Mouse (Mus musculus) layer of hippocampus, adult 8-10 months (tissue): Measurements from ENCODE around the gene Gm10961. TPM values are rescaled to one million over a fixed set of nuclear protein-coding genes. Genes with fewer than 3 reads are reported as not detected.
"Not testable (repeated sequence)": the region's sequence is repeated elsewhere in the genome, so short reads cannot be mapped to it uniquely, and the experiment has no call there.

Source experiments
- DNase-seq, 2 experiments: peaks; one replicate each; pipeline ENCODE4 v3.0.0; 2022; ENCODE audit warnings: low spot score in 2 of 2
- total RNA-seq, 4 experiments: library from RNA; stranded (reverse); gene quantifications; 2 replicates each; pipeline ENCODE4 v1.2.4; 2022

Gm10961 gene
- total RNA-seq, 4 experiments from 2014 or later, result not detected

DNA sequence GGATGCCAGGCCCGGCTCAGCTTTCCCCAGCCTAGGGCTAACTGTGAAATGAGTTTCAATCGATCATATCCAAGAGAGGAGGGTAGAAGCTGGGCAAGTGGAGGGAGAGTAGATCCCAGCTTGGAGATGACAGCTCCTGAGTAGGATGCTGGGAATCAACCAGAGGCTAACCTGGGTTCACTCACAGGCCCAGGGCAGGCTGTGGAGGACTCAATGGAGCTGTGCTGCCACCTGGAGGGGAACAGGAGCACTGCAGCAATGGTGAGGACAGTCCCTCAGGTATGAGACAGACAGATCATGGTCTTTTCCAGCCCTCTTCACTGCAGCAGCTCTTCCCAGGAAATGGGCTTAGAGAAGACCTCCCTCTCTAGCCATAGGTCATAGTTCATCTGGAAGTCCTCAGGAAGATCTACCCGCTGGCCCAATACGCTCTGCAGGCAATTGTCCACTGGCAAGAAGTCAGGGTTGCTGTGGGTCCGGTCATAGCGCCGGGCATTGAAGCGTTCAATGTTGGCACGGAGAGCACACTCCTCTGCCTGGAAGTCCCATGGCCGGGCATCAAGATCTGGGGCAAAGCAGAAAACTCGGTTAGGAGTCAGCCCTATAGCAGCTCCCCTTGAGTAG is 18.1 kb upstream of the Gm10961 start:
- peak; percentile 49 to 67 for DNase-seq

GRCm38 (mm10) chr3:107617800-107618199 is 13.3 kb upstream of the Gm10961 start:
- DNase-seq, result no peak

DNA sequence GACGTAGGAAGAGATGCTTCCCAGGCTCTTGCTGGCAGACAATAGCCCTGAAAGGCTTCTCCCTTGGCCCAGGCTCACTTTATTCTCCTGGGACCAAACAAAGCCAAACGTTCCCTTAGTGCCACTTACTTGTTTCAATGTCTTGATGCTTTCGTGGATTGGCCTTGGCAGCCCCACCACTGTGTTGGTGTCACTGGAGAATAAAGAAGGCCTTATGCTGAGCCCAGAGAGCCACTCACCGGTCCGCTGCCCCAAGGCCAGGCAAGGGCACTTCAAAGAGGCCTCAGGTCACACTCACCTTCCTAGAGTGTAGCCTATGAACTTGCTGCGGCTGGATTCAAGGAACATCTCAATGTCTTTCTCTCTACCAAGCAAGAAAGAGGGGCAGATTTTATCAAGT is 11.2 kb upstream of the Gm10961 start:
- DNase-seq, result no peak

DNA sequence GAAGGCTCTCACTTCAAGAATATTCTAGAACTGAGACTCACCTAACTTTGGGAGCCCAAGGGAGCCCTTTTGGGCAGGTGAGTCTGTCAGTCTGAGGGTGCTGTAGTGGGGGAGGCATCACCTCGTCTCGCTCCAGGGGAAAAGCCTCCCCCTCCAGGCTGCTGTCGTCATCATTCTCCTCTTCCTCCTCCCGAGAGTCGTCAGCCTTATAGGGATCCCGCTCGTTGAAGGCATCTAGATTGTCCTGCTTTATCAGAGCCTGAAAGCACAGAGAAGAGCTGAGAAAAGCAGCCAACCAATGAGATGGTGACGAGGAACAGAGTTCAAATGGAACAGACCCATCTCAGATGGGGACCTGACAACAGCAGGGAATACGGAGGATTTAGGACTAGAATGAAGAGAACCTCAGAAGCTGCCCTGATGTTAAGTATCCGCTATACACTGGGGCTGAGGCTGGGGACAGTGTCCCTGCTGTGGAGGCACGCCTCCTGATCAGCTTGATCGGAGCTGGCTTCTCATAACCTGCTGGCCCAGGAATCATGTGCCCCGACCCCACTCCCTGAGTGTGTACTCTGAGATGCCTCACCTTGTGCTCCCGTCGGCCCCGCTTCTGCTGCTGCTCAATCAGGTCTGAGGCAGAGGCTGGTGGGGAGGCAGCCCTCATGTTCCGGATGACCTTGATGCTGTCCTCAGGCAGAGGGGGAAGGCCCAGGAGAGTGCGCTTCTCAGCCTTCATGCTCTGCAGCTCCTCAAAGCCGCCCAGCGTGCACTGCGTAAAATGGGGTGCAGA is 9.6 kb upstream of the Gm10961 start:
- DNase-seq, result no peak

GRCm38 (mm10) chr3:107622537-107622936 is 8.6 kb upstream of the Gm10961 start:
- no peak for DNase-seq

- no peak for DNase-seq
These were observed 6.7 kb upstream of the Gm10961 start for GRCm38 (mm10) chr3:107624424-107624823.

DNA sequence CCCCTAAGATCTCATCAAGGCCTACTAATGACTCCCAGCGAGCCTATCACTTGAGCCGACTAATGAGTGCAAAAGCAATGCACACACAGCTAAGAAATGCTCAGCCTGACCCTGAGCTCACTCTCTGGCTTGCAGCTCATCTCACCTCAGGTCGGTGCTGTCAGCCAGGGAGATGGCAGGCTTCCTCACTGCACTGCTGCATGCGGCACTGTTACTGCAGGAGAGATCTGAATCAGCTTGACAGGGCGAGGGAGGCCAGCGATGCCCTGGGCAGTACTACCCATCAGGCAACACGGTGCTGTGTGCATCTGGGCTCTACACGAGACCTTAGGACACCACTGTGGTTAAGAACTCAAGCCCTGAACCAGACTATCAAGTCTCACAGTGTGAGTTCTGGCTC is 5.6 kb upstream of the Gm10961 start:
- no peak for DNase-seq

- DNase-seq, result no peak
These were observed 4.4 kb upstream of the Gm10961 start for GRCm38 (mm10) chr3:107626751-107627150.

DNA sequence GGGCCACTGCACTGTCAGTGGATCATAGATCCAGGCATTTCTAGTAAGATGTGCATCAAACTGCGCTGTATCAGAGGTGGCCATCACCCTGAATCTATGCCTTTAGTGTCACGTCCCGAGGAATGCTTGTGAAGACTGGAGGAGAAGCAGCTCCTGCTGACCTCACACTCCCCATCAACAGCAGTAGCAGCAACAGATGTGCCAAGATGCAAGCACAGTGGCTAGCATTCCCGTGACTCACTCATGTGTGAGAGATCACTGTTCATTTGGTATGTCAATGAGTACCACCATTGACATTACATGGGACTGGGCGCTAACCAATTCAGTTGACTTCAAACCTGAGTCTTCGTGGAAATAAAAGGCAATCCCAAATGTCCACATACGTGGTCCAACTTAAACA is 3.5 kb upstream of the Gm10961 start:
- DNase-seq, result no peak

- peak; percentile 46 to 62 for DNase-seq
These were observed 2.6 kb upstream of the Gm10961 start for GRCm38 (mm10) chr3:107628551-107628950.

DNA sequence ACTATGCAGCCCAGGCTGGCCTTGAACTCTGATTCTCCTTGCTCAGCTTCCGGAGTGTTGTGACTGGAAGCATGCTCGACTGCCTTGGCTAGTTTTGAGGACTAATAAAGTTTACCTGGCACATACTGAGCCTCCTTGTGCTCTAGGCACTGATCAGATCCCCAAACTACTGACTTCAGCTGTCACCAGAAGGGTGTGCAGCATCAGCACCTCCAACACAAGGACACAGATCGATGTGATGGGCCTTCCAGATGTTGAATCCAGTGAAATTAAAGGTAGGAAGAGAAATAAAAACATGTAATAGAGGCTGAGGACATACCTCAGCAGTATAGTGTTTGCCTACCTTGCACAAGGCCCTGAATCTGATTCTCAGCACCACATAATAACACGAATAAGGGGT is 1.7 kb upstream of the Gm10961 start:
- no peak for DNase-seq

DNA sequence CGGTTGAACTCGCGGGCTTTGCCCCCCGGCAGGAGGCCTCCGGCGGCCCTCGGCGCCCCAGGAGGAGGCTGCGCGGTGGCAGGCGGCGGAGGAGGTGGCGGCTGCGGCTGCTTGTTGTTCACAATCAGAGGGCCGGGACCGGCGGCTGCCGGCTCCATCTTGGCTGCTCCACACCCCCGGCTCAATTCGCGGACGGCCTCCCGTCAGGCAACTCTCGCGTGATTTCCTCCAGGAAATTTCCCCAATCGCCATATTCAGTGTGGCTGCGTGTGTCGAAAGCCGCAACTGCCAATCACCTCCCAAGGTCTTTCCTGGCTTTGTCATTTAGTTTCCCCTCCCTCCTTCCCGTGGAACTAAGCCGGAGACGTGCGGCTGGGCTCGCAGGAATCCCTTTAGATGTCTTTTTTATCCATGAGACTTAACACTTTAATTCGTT is 419 bp downstream of the Gm10961 start, which contains the start of gene Strip1:
Gene Strip1 (minus strand): TSS at position 172 of the 436 bp plus-strand sequence.
- peak; percentile 95 for DNase-seq

DNA sequence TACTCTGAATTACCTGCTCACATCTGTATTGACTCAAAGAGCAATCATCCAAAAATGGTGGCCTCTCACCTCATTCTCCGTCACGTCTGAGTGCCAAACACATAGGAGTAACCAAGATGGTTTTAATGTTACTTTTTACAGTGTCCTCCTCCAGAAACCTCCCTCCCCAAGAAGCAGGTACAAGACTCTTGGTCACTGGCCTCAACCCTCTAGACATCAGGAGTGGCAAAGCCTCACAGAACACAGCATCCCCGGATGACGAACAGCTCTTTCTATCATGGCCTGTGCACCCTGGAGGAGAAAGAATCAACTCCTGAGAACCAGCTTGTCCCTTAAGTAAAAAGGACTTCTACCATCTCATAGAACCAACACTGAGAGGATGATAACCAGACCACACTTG is 1.7 kb downstream of the Gm10961 start:
- DNase-seq, result no peak

DNA sequence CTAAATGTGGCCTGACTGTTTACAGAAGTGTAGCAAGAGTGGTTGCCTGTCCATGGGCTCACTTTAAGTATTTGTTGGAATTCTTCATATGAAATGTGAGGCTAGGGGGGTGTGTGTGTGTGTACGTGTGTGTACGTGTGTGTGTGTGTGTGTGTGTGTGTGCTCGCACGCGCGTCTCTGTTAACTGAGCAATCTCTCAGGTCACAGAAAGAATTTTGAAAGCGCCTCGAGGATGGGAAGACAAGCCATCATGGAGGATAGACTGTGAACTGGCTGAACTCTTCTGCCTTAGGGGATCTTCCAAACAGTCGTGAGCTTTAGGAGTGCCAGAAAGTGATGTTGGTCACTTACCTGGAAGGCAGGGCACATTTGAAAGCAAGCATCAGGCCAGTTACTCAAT is 2.8 kb downstream of the Gm10961 start:
- no peak for DNase-seq

- no peak for DNase-seq
These were observed 4.7 kb downstream of the Gm10961 start for GRCm38 (mm10) chr3:107635836-107636235.

DNA sequence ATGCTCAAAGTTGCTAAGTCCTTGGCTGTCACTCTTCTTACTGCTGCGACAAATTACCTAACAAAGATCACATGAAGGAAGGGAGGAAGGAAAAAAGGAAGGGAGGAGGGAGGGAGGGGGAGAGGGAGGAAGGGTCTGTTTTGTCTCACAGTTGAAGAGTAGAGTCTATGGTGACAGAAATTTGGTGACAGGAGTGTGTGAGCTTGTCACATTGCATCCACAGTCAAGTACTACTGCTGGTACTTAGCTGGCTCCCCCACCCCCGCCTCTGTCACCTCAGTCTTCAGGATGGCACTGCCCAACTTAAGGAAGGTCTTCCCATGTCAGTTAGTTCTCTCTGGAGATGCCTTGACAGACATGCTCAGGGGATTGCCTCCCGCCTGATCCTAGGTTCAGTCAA is 5.1 kb downstream of the Gm10961 start:
- DNase-seq, result no peak

DNA sequence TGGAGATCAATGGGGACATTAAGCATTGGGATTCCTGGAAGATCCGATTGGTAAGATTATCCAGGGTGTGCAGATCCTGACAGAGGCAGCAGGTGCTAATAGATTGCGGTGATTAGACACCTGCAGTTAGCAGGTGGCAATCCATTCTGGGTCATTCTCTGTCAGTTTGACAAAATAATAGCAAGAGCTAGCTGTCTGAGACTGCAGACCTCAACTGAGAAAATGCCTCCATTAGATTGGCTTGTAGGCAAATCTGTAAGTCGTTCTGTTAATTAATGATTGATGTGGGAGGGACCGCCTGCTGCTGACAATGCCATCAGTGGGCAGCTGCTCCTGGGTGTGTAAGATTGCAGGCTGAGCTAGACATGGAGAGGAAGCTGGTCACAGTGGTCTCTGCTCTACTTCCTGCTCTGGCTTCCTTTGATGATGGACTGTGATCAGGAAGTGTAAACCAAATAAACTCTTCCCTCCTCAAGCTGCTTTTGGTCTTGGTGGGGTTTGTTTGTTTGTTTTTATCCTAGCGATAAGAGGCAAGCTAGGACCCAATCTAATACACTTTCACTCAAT is 6.6 kb downstream of the Gm10961 start:
- no peak for DNase-seq

GRCm38 (mm10) chr3:107646947-107647346 is 15.8 kb downstream of the Gm10961 start:
- no peak for DNase-seq

- not testable (repeated sequence) for DNase-seq
These were observed 19.2 kb downstream of the Gm10961 start for GRCm38 (mm10) chr3:107650276-107650675.

GRCm38 (mm10) chr3:107652968-107653367 is 21.8 kb downstream of the Gm10961 start:
- DNase-seq, result no peak

DNA sequence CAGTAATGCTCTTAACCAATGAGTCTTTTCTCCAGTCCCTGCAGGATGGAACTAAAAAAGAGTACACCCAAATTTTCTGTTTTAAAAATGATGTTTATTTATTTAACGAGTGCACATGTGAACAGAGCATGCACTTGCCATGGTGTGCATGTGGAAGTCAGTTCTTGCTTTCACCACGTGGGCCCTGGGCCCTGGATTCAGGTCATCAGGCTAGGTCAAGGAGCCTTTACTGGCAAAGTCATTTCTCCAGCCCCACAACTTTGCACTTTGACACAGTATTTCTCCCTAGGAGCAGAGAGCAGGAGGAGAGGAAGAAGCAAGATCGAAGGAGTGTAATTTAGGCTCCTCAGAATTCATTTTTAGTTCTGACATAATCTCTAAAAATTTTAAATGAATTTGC is 23.7 kb downstream of the Gm10961 start:
- no peak for DNase-seq

GRCm38 (mm10) chr3:107655491-107655890 is 24.4 kb downstream of the Gm10961 start:
- DNase-seq, result no peak

- DNase-seq, result no peak
These were observed 25.0 kb downstream of the Gm10961 start for GRCm38 (mm10) chr3:107656151-107656550.
